Mouse (Mus musculus) hindbrain, embryonic 16.5 days (tissue): ENCODE results near the gene Schip1. TPM values are rescaled to one million over a fixed set of nuclear protein-coding genes. Genes with fewer than 3 reads are reported as not detected.

Experiments used
- ATAC-seq: fragments of 200-750 bp; cut with Nextera tagmentation; 2 replicates; pipeline ENCODE4 v1.8.0; 2017; ENCODE audit warnings: moderate TSS enrichment, moderate library complexity
- H3K27ac ChIP-seq: fragments of 300-500 bp; sonication (generic); 2 replicates; pipeline ENCODE4 v1.5.1; 2014; ENCODE audit warnings: low read depth, mild to moderate bottlenecking, control low read depth, low read length, moderate library complexity
- H3K27me3 ChIP-seq: fragments of 300-500 bp; sonication (generic); replicated peaks from 2 replicates; pipeline ENCODE4 v1.6.1; 2014; ENCODE audit warnings: low read length; ENCODE audit not compliant: control insufficient read depth, insufficient read depth
- H3K36me3 ChIP-seq: fragments of 300-500 bp; sonication (generic); 2 replicates; pipeline ENCODE4 v1.6.1; 2014; ENCODE audit warnings: mild to moderate bottlenecking, low read length, moderate library complexity, mixed read lengths; ENCODE audit not compliant: control insufficient read depth, insufficient read depth
- H3K4me1 ChIP-seq: fragments of 300-500 bp; sonication (generic); 2 replicates; pipeline ENCODE4 v1.6.1; 2014; ENCODE audit warnings: low read depth, low read length; ENCODE audit not compliant: control insufficient read depth, insufficient read depth
- H3K4me2 ChIP-seq: fragments of 300-500 bp; sonication (generic); 2 replicates; pipeline ENCODE4 v1.6.1; 2014; ENCODE audit warnings: mild to moderate bottlenecking, low read length, control low read depth, moderate library complexity
- H3K4me3 ChIP-seq: fragments of 300-500 bp; sonication (generic); 2 replicates; pipeline ENCODE4 v1.5.1; 2014; ENCODE audit warnings: mild to moderate bottlenecking, low read length, control low read depth, moderate library complexity
- H3K9ac ChIP-seq: fragments of 300-500 bp; sonication (generic); 2 replicates; pipeline ENCODE4 v1.6.1; 2014; ENCODE audit warnings: low read depth, mild to moderate bottlenecking, control low read depth, low read length, moderate library complexity
- H3K9me3 ChIP-seq: fragments of 300-500 bp; sonication (generic); 2 replicates; pipeline ENCODE4 v1.6.1; 2014; ENCODE audit warnings: mild to moderate bottlenecking, low read length, moderate library complexity; ENCODE audit not compliant: control insufficient read depth
- WGBS: fragments of 180-500 bp; shearing (Covaris S2); extraction: QIAGEN DNeasy Blood & Tissue Kit; methylation state at CpG from one replicate; pipeline ENCODE4 v1.1.7; 2014; 5-methylcytosine and 5-hydroxymethylcytosine counted together
- polyA plus RNA-seq: library from polyadenylated mRNA; unstranded; fragments of >200 nt; fragmentation: Nextera tagmentation; extraction: Ambion mirVana; gene quantifications from 2 replicates; pipeline ENCODE4 v1.2.1, GENCODE M21; 2015

Gene Schip1
- polyA plus RNA-seq, 1 experiment from 2014 or later: 157 TPM

- H3K27me3 ChIP-seq: no peaks in the 10 kb centered on the region
- no peak for ATAC-seq
- no peak overlapping the region for H3K27ac ChIP-seq
- peaks cover 4% of the 10 kb centered on the region for H3K4me1 ChIP-seq
- 64% methylated on average over 6 of the region's 6 CpGs for WGBS
- H3K4me2 ChIP-seq: no peak overlapping the region
- no peaks in the 10 kb centered on the region for H3K9me3 ChIP-seq
- H3K9ac ChIP-seq: no peak overlapping the region
- no peaks in the 10 kb centered on the region for H3K36me3 ChIP-seq
- no peak overlapping the region for H3K4me3 ChIP-seq
These were observed 545.4 kb downstream of the Schip1 start for GRCm38 (mm10) chr3:68610011-68610410.

GRCm38 (mm10) chr3:68610598-68611261 lies 546.1 kb downstream of the Schip1 start:
- no peaks in the 10 kb centered on the region; the same call in 1 of the 2 replicates for H3K4me1 ChIP-seq
- H3K9me3 ChIP-seq: no peaks in the 10 kb centered on the region
- no peak overlapping the region for H3K9ac ChIP-seq
- H3K27ac ChIP-seq: no peak overlapping the region
- WGBS: 82% methylated on average over 11 of the region's 11 CpGs
- H3K4me3 ChIP-seq: no peak overlapping the region
- no peak for ATAC-seq
- H3K36me3 ChIP-seq: no peaks in the 10 kb centered on the region
- H3K27me3 ChIP-seq: no peaks in the 10 kb centered on the region
- no peak overlapping the region for H3K4me2 ChIP-seq

GRCm38 (mm10) chr3:68615042-68615810 lies 550.6 kb downstream of the Schip1 start:
- H3K4me3 ChIP-seq: no peak overlapping the region
- H3K9me3 ChIP-seq: no peaks in the 10 kb centered on the region
- 70% methylated on average over 10 of the region's 10 CpGs for WGBS
- no peak overlapping the region for H3K27ac ChIP-seq
- H3K36me3 ChIP-seq: 0 out of 2 replicates have a peak, but pooled peaks cover 5% of the 10 kb centered on the region
- H3K4me1 ChIP-seq: no peaks in the 10 kb centered on the region
- ATAC-seq: peak; percentile 53; the same call in 1 of the 2 replicates
- no peaks in the 10 kb centered on the region for H3K27me3 ChIP-seq
- H3K4me2 ChIP-seq: no peak overlapping the region
- no peak overlapping the region for H3K9ac ChIP-seq

GRCm38 (mm10) chr3:68616363-68616762 lies 551.8 kb downstream of the Schip1 start:
- no peak for ATAC-seq
- Histone ChIP-seq H3K4me3 (no peak overlapping the region), H3K27ac (no peak overlapping the region), H3K4me2 (no peak overlapping the region), H3K4me1 (no peaks in the 10 kb centered on the region), H3K27me3 (no peaks in the 10 kb centered on the region), H3K9ac (no peak overlapping the region), H3K9me3 (no peaks in the 10 kb centered on the region), H3K36me3 (peaks cover 5% of the 10 kb centered on the region; the same call in 1 of the 2 replicates)
- 90% methylated on average over 12 of the region's 12 CpGs for WGBS

- H3K9ac ChIP-seq: no peak overlapping the region
- H3K36me3 ChIP-seq: peaks cover 11% of the 10 kb centered on the region
- no peaks in the 10 kb centered on the region for H3K4me1 ChIP-seq
- H3K4me3 ChIP-seq: no peak overlapping the region
- 93% methylated on average over 10 of the region's 10 CpGs for WGBS
- no peaks in the 10 kb centered on the region for H3K9me3 ChIP-seq
- H3K27ac ChIP-seq: no peak overlapping the region
- no peaks in the 10 kb centered on the region for H3K27me3 ChIP-seq
- ATAC-seq: no peak
- H3K4me2 ChIP-seq: no peak overlapping the region
These were observed 553.1 kb downstream of the Schip1 start for GRCm38 (mm10) chr3:68617708-68618107.

GRCm38 (mm10) chr3:68619097-68619496 lies 554.5 kb downstream of the Schip1 start:
- Histone ChIP-seq H3K27ac (no peak overlapping the region), H3K4me3 (no peak overlapping the region), H3K4me1 (no peaks in the 10 kb centered on the region), H3K27me3 (no peaks in the 10 kb centered on the region), H3K9me3 (no peaks in the 10 kb centered on the region), H3K36me3 (peaks cover 11% of the 10 kb centered on the region), H3K4me2 (no peak overlapping the region), H3K9ac (no peak overlapping the region)
- WGBS: 76% methylated on average over 5 of the region's 5 CpGs
- ATAC-seq: no peak

GRCm38 (mm10) chr3:68621971-68622370 lies 557.4 kb downstream of the Schip1 start:
- H3K27ac ChIP-seq: no peak overlapping the region

GRCm38 (mm10) chr3:68623036-68623435 lies 558.4 kb downstream of the Schip1 start:
- Histone ChIP-seq H3K36me3 (peaks cover 20% of the 10 kb centered on the region), H3K27me3 (no peaks in the 10 kb centered on the region)

More at GRCm38 (mm10) chr3:68621971-68622370, 557.4 kb downstream of the Schip1 start:
- H3K27me3 ChIP-seq: no peaks in the 10 kb centered on the region
- H3K36me3 ChIP-seq: peaks cover 16% of the 10 kb centered on the region
- WGBS: 83% methylated on average over 3 of the region's 3 CpGs
- no peaks in the 10 kb centered on the region for H3K9me3 ChIP-seq
- no peak for ATAC-seq
- H3K4me1 ChIP-seq: no peaks in the 10 kb centered on the region
- H3K4me2 ChIP-seq: no peak overlapping the region
- H3K9ac ChIP-seq: no peak overlapping the region
- no peak overlapping the region for H3K4me3 ChIP-seq

GRCm38 (mm10) chr3:68624471-68624870 lies 559.9 kb downstream of the Schip1 start:
- Histone ChIP-seq H3K36me3 (peaks cover 20% of the 10 kb centered on the region), H3K9ac (no peak overlapping the region), H3K9me3 (no peaks in the 10 kb centered on the region), H3K4me3 (no peak overlapping the region), H3K4me1 (no peaks in the 10 kb centered on the region), H3K27ac (no peak overlapping the region), H3K4me2 (no peak overlapping the region), H3K27me3 (no peaks in the 10 kb centered on the region)
- WGBS: 91% methylated on average over 6 of the region's 6 CpGs
- ATAC-seq: no peak

More at GRCm38 (mm10) chr3:68623036-68623435, 558.4 kb downstream of the Schip1 start:
- no peak overlapping the region for H3K9ac ChIP-seq
- H3K9me3 ChIP-seq: no peaks in the 10 kb centered on the region
- no peak for ATAC-seq
- H3K4me3 ChIP-seq: no peak overlapping the region
- no peak overlapping the region for H3K4me2 ChIP-seq
- no peak overlapping the region for H3K27ac ChIP-seq
- 88% methylated on average over 5 of the region's 5 CpGs for WGBS
- no peaks in the 10 kb centered on the region for H3K4me1 ChIP-seq
